Mouse (Mus musculus): ENCODE results near the gene Hspd1.

- TF ChIP-seq CTCF (IDR thresholded peaks at IDR 0.05; ENCODE audit: low read depth) (no peak), EP300 (optimal IDR thresholded peaks at IDR 0.05) (no peak)
Measured at GRCm38 (mm10) chr1:55061099-55061498, 26.9 kb downstream of the Hspd1 start.
